Mouse (Mus musculus): ENCODE measurements around the gene Cilp.
"Not testable (repeated sequence)": the region's sequence is repeated elsewhere in the genome, so short reads cannot be mapped to it uniquely, and the experiment has no call there.

Cilp gene

DNA sequence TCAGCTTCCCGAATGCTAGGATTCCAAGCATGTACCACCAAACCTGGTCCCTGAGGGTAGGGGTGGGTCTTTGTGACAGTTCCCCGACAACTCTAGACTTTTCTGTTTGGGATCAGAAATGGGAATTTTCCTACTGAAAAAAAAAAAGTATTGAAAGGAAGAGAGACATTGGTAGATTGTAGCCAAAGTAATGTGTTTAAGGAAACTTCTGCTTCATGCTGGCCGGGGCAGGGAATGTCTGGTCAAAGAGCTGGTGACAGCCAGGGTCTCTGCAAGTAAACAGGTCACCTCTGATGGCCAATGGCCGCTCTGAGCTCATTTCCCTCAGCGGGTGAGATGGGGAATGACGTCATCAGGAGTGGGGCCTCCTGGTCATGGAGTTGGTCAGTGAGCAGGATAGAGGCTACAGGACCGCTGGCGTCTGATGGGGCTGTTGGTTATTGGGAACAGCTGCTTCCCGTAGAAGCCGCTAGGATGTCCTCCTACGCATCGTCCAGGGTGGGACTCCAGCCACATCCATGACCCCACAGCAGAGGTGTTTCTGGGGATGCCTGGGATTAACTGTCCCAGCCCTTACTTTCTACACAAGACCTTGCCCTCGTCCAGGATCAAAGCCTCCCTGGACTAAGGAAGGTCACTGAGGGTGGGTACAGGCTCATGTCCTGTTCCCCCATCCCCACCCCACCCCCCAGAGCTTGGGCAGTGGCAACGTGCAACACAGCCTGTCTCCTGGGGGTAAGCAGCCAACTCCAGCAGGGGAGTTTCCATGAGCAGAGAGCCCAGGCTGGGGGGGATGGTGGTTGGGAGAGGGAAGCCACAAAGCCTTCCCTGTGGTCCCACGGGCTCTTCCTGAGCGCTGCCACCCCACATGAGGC, 17.2 kb upstream of the Cilp start:
- no peak for DNase-seq (ENCODE audit: low spot score in 2 of 2)

DNA sequence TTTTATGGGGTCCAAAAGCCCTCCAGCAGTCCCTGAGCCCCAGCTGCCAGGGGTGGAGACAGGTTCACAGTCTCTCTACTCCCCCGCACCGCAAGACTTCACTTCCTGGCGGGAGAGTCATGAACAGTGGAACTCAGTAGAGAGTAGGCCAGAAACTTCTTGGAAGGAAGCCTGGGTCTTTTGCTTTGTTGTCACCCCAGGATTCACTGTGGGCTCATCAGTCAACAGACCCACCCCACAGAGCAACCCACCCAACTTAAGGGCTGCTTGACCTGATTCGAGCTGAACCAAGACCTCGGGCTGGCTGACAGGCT, 16.6 kb upstream of the Cilp start:
- no peak for DNase-seq (ENCODE audit: low spot score in 2 of 2)

- no peak for DNase-seq (ENCODE audit: low spot score in 2 of 2)
Observed at GRCm38 (mm10) chr9:65252026-65252425, 13.0 kb upstream of the Cilp start.

- DNase-seq (ENCODE audit: low spot score in 2 of 2): no peak
Observed at GRCm38 (mm10) chr9:65255906-65256600, 8.9 kb upstream of the Cilp start.

DNA sequence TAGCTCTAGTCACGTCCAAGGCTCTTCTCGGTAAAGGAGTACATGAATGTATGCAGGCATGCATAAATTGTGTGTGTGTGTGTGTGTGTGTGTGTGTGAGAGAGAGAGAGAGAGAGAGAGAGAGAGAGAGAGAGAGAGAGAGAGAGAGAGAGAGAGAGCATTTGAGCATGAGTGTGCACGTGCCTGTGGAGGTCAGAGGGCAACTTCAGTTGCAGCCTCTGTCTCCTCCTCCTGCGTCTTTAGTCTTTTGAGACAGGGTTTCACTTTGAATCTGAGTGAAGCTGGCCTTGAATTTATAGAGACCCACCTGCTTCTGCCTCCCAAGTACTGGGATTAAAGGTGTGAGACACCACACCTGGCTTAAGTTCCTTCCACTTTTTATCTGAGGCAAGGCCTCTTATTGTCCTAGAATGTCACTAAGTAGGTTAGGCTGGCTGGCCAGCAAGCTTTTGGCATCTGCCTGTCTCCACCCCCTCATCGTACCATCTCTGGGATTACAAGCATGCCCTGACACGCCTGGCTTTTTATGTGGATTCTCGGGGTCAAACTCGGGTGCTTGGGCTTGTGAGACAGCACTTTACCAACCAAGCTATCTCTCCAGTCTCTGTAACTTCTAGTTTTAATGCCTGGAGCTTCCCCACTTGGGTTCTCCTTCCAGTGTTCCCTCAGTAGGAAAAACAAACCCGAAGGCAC, 7.6 kb upstream of the Cilp start:
- no peak for DNase-seq (ENCODE audit: low spot score in 2 of 2)

DNA sequence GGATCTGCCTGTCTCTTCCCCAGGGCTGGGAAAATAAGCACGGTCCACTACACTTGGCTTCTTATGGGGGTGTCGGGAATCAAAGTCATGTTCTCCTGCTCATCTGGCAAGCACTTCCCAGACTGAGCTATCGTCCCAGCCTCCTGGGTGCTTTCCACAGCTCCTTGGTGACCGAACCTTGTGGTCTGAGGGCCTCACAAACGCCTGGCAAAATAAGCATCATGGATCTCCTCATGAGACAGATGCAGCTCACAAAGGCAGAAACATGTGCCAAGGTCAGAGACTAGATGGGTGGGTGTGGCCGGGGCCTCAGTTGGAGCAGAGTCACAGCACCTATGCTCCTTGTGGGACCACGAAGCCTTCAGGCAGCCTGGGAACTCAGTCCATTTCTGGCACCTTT, 5.6 kb upstream of the Cilp start:
- DNase-seq (ENCODE audit: low spot score in 2 of 2): no peak

DNA sequence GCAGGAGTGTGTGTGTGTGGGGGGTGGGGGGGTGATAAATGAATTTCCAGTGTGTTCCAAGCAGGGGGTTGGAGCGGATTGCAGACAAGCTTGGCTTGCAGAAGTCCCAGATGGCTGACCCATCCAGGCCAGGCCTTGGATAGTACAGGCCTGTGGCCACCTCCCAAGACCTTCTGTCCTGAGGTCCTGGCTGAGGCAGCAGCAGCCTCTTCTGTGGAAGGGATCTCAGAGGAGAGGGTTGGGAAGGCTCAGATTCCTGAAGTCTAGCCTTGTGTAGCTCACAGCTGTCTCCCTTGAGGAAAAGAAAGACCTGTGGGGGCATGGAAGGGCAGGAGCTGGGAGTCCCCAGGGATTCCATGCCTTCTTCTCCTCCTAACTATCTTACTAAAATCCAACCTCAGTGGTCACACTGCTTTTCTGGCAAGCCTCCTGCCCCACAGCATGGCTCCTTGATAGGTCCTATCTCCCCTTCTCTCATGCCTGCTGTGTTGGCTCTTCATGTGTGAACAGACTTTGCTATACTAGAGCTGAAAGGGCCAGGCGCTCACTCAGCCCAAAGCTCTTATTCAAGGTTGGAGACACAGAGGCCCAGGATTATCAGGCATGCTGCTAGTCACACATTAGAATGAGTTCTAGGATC, 3.3 kb upstream of the Cilp start:
- no peak for DNase-seq (ENCODE audit: low spot score in 2 of 2)

GRCm38 (mm10) chr9:65262641-65263120, 2.3 kb upstream of the Cilp start:
- DNase-seq (ENCODE audit: low spot score in 2 of 2): no peak

- no peak for DNase-seq (ENCODE audit: low spot score in 2 of 2)
Observed at GRCm38 (mm10) chr9:65267742-65268515, 2.9 kb downstream of the Cilp start.

DNA sequence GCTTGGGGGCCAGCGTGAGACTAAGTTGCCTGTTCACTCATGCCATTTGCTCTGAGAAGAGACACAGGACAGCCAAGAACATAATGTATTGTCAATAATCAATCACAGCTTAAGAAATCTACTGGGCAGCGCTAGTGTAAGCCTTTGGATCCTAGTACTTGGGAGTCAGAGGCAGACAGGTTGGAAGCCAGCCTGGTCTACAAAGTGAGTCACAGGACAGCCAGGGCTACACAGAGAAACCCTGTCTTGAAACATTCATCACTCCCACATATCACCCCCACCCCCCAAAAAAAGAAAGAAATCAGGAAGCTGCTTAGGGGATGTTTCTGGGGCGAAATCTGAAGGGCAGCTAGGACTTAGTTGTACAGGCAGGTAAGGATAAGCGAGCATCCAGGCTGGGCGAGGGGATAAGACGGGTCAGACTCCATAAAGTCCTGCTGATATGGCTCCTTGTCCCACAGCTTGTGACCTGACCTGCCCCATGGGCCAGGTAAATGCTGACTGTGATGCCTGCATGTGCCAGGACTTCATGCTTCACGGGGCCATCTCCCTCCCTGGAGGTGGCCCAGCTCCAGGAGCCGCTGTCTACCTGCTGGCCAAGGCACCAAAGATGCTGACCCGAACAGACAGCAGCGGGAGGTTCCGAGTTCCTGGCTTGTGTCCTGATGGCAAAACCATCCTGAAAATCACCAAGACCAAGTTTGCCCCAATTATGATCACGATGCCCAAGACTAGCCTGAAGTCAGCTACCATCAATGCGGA, 8.2 kb downstream of the Cilp start:
- no peak for DNase-seq (ENCODE audit: low spot score in 2 of 2)

GRCm38 (mm10) chr9:65273873-65274272, 8.9 kb downstream of the Cilp start:
- DNase-seq (ENCODE audit: low spot score in 2 of 2): no peak

DNA sequence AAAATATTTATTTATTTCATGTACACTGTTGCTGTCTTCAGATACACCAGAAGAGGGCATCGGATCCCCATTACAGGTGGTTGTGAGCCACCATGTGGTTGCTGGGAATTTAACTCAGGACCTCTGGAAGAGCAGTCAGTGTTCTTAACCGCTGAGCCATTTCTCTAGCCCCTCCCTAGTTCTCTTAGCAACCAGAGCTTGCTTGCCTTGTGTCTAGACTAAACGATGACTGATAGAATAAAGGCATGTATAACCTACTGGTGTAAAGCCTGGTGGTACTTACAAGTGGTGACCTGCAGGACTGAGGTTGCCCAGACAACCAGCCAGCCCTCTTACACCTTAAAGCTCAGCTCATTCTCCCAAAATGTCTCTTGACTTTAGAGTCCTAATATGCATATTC, 9.9 kb downstream of the Cilp start:
- DNase-seq (ENCODE audit: low spot score in 2 of 2): not testable (repeated sequence)

GRCm38 (mm10) chr9:65275810-65276530, 11.0 kb downstream of the Cilp start:
- DNase-seq (ENCODE audit: low spot score in 2 of 2): no peak

GRCm38 (mm10) chr9:65281536-65282151, 16.7 kb downstream of the Cilp start:
- DNase-seq (ENCODE audit: low spot score in 2 of 2): no peak

- DNase-seq (ENCODE audit: low spot score in 2 of 2): no peak
Observed at GRCm38 (mm10) chr9:65283301-65283700, 18.3 kb downstream of the Cilp start.

DNA sequence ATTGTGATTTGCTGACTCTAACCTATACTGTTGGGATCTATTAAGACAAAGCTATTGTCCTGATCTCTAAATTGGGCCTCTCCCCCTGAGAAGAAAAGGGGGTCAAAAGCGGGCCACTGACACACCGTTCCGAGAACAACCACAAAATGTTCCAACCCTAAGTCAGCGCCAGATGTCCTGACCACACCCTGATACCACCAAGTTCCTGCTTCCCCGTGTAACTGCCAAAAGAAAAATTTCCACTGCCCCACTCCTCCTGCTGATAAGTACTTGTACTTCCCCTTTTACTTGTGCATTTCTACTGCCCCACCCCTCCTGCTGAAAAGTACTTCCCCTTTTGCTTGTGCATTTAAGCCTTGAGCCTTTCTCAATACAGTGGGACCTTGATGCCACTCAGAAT, 23.3 kb downstream of the Cilp start:
- not testable (repeated sequence) for DNase-seq (ENCODE audit: low spot score in 2 of 2)

GRCm38 (mm10) chr9:65289988-65290387, 25.0 kb downstream of the Cilp start:
- DNase-seq (ENCODE audit: low spot score in 2 of 2): no peak

DNA sequence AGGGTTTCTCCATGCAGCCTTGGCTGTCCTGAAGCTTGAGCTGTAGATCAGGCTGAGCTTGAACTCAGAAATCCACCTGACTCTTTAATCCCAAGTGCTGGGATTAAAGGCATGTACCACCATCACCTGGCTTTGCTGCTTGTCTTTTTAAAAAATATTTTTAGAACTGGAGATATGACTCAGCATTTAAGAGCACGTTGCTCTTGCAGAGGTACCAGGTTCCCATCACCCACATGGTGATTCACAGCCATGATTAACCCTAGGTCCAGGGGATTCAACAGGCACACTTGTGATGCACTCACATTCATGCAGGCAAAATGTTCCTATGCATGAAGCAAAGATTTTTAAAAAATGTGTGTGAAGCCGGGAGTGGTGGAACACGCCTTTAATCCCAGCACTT, 27.4 kb downstream of the Cilp start:
- DNase-seq (ENCODE audit: low spot score in 2 of 2): no peak

- no peak for DNase-seq (ENCODE audit: low spot score in 2 of 2)
Observed at GRCm38 (mm10) chr9:65293119-65293518, 28.1 kb downstream of the Cilp start.
